Mouse (Mus musculus) right cerebral cortex, postnatal 25 days (tissue): ENCODE data around the gene Kxd1.
A peak's percentile ranks its signal among the peaks of the same experiment; 100 is the strongest.
"Not testable (repeated sequence)": the region's sequence is repeated elsewhere in the genome, so short reads cannot be mapped to it uniquely, and the experiment has no call there.

Experiments
- DNase-seq: peaks from one replicate; pipeline ENCODE4 v3.0.0; 2022

Gene Kxd1

DNA sequence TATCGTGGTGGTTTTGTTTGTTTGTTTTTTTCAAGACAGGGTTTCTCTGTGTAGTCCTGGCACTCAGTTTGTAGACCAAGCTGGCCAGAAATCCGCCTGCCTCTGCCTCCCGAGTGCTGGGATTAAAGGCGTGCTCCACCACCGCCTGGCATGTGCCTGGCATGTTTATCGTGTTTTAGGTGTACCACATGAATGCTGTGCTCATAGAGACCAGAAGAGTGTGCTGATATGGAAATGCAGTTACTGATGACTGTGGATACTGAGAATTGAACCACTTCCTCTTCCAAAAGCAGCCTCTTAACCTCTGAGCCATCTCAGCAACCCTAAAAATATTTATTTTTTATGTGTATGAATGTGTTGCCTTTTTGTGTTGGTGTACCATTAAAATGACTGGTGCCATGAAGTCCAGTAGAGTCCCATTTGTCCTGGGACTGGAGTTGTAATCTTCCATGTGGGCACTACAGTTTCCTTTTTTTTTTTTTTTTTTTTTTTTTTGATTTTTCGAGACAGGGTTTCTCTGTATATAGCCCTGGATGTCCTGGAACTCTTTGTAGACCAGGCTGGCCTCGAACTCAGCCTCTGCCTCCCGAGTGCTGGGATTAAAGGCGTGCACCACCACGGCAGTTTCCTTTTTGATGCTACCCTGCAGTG is 15.4 kb downstream of the Kxd1 start:
- DNase-seq, result no peak

DNA sequence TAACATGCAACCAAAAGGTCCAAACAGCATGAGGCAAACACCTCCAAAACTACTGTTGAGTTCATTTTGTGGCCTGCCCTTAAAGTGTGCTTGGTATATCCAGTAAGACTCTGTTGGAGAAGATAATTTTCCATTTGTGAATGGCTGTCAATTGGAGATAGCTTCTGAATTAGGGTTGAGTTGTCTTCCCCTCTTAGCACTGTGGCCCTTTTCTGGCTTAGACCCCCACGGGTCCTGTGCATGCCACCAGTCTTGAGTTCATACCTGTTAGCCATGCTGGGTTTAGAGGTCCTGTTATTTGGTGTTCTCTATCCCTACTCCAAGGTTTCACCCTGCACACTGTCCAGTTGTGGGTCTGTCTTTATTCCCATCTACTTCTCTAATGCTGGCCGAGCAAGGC is 16.0 kb downstream of the Kxd1 start:
- DNase-seq, result no peak

DNA sequence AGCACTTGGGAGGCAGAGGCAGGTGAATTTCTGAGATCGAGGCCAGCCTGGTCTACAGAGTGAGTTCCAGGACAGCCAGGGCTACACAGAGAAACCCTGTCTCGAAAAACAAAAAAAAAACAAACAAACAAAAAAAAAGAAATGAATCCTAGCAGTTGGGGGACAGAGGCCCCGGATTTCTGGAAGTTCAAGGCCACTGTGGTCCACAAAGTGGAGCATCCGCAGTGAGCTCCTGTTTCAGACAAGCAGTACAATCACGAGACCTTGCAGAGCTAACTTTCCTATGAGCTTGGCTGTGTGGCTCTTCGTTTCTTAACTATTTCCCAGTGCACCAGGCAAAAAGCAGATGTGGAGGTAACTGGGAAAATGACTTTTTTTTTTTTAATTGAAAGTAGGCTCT is 16.6 kb downstream of the Kxd1 start:
- not testable (repeated sequence) for DNase-seq

DNA sequence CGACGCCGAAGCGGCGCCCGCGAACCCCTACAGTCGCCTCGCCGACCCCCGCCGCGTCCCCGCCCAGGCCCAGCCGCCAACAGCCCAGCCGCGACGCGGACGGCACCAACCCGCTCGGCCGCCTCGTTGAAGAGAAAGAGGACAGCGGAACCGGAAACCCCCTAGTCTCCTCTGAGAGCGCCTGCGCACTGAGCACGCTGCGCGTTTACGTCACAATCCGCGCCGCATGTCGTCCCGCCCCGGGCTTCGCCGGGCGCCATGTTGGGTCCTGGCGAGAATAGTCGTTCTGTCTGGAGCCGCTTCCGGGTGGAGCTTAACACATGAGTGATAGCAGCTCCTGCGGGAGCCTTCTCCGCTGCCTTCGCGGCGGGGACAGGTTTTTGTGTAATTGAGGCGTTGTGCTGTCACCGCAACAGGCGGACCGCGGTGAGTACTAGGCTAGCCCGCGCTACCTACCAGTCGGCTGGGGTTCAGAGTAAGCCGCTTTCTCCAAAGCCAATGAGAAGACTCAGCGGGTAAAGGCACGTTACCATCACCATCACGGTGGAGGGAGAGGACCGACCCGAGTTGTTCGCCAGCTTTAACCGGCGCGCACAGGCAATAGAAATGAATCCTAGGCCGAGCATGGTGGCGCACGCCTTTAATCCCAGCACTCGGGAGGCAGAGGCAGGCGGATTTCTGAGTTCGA is 17.4 kb downstream of the Kxd1 start, which contains the start of gene Uba52:
Gene Uba52, minus strand, starts transcription at position 574 of the 688 bp plus-strand sequence.
- peak; percentile 98 for DNase-seq

DNA sequence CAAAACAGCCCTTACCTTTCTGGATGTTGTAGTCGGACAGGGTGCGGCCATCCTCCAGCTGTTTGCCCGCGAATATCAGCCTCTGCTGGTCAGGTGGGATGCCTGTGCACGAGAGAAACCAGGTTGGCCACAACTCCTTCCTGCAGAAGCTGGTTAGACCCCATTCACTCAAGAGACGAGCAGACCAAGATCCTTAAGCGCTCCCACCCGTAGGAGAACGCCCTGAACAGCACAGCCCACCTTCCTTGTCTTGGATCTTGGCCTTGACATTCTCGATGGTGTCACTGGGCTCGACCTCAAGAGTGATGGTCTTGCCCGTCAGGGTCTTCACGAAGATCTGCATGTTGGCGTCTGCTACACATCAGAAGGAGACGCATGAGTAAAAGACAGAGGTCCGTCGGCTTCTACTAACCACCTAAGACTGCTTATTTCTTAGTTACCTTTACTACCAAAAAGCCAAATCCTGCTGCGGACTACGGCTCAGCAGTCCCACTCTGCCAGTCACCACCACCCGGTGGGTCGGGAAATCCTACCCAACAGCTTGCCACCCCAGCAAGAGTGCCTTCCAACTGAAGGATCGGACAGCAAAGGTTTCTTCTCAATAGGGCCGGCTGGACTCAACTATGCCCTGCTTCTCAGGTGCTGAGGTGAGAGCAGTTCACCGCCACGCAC is 18.3 kb downstream of the Kxd1 start:
- no peak for DNase-seq

DNA sequence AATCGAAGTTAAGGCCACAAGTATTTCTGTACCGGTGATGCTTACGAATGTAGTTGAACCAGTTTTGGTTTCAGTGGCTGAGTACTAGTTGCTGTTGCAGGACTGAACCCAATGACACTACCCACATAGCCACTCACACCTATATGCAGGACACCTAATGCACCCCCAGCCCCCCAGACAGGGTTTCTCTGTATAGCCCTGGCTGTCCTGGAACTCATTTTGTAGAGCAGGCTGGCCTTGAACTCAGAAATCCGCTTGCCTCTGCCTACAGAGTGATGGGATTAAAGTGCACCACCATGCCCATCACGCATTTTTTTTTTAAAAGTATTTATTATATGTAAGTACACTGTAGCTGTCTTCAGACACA is 20.7 kb downstream of the Kxd1 start:
- DNase-seq, result no peak

DNA sequence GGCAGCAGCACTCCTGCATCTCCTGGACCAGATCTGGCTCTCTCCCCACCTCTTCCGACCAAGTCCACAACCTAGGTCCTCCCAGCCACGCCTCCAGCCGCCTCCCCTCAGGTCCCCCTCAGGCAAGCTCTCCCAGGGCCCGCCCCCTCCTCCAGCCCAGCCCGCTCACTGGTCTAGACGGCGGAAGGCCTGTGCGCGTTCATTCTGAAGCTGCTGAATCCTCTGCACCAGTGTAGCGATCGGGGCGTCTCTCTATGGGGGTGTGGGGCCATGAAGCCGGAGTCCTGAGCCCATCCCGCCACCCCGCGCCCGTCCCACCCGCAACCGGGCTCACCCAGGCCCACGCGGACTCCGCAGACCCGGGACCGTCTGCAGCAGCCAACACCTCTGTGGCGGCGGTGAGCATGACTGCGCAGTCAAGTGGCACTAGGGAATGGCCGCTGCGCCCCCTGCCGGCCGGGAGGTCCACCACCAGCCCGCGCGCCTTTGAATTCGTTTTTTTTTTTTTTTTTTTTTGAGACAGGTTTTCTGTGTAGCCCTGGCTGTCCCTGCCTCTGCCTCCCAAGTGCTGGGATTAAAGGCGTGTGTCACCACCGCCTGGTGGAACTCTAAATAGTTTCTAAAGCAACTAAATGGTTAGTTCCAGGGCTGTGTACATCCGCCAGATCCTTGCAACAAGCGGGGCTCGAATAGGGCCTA is 21.3 kb downstream of the Kxd1 start, which contains the start of gene Rex1bd:
Gene Rex1bd, minus strand, starts transcription at position 425 of the 699 bp plus-strand sequence.
- peak; percentile 94 for DNase-seq

DNA sequence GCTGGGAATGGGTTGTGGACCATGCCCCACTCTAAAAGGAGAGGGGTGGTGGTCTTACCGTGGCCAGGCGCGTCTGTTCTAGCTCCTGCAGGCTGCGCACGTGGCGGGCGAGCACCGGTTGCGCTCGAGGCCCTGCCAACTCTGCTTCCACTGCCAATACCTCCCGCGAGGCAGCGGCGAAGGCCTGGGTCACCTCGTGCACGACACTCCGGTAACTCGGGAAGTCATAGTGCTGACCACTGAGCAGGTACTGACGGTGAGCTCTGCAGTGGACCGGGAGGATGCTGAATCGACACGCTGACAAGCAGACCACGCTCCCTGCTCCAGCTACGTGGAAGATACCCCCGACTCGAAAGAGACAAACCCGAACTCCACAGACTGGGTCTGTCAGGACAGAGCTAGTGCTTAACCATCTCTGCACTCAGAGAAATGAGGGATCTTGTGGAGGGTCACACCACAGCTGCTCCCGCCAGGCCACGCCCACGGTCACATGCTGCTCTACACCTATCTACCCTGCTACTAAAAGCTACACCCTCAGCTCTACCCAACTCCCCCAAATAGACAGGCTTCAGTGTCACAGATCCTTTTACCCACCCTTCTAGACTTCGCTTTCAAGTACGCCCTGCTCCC is 21.9 kb downstream of the Kxd1 start:
- DNase-seq, result no peak

DNA sequence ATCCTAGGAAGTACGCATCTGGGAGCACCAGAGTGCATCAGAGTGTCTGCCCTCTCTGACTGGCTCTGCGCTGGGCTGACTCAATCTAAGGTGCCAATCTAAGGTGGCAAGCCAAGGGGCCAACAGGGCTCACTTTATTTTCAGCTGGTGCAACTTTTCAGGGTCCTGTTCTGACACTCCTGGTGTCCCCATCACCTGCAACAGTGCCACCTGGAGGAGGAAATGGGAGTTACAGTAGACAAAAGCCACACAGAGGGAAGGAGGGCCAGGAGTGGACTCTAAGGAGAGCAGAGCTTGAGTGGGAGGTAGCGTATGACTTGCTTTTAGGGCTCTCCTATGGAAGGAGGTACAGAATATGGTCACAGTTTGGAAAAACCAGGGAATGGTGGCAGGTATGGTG is 22.9 kb downstream of the Kxd1 start:
- peak; percentile 76 for DNase-seq

DNA sequence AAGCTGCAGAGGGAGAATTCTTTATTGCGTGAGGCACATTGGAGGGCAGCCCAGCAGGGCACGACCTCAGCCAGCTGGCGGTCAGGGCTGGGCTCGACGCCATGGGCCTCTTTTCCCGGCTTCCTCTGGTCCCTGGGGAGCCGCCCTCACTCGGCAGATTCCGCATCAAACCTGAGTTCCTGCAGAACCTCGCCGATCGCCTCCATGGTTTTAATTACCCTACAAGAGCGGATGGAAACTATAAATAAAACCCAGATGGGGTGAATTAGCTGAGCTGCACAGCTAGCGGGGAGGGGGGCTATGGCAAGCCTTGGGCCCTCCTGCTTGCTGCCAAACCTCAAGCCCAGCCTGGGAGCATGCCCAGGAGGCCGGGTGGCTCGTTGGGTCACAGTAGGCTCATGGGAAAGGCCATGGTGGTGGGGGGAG is 23.5 kb downstream of the Kxd1 start:
- peak; percentile 46 for DNase-seq

DNA sequence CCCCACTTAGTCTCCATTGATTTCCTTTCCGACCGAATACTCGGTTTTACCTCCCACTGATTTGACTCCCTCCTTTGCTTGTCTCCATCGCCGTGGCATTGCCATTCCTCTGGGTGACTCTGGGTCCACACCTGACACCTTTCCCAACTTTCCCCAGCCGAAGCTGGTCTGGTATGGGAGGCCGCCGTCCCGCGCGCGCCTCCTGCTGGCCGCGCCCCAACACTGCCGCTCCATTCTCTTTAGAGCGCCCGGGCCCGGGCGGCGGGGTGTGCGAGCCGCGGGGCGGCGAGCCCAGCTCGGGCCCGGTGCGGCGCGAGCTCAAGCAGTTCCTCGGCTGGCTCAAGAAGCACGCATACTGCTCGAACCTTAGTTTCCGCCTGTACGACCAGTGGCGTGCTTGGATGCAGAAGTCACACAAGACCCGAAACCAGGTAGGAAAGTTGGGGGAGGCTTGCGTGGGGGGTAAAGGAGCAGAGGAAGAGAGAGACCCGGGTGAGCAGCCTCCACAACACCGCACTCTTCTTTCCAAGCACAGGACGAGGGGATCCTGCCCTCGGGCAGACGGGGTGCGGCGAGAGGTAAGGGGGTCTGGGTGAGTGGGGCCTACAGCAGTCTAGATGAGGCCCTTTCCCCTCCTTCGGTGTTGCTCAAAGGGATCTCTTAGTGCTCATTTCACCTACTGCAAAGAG is 24.6 kb downstream of the Kxd1 start:
- peak; percentile 54 for DNase-seq

DNA sequence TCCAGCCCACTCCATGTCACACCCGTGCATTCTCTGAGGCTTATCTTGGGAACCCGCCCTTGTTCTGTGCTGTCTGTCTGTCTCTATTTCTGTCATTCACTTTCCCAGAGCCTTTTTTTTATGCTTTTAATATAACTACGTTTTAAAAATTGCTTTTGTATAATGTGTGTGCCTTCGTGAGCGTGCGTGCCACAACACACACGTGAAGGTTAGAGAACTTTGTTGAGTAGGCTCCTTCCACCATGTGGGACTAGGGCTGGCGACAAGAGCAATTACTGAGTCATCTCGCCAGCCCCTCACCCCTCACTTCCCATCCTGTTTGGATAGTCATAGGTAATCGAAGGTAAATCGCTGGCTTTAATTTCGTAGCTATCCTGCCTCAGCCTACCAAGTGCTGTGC is 25.2 kb downstream of the Kxd1 start:
- DNase-seq, result no peak

DNA sequence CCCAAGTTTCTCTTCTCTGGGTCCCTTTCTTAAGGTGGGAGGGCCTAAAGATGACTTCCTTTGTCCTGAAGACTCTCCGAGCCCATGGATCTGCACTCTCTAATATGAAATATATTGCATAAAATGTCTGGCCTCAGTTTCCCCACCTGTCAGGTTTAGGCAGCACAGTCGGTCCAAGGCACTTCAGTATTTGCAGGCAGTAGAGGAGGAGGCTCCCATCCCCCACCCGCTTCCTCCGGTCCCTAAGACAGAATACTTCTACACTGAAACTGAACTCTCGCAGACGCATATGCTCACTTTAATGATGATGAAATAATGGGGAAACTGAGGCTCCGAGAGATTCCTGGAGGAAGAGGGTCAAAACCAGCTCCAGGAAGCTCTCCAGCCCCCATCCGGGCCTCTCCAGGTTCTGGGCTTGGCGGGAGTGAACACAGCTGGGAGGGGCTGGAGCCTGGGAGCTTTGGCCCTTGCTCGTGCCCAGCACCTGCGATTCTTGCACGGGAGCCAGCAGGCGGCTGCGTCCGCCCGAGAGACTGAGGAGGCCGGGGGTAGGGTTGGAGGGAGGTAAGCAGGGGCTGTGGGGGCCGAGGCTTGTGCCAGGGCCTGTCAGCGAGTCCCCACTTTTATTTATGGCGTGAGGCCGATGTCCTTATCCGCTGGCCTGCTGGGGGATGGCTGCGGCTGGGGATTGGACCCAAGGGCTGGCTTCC is 25.8 kb downstream of the Kxd1 start:
- no peak for DNase-seq

DNA sequence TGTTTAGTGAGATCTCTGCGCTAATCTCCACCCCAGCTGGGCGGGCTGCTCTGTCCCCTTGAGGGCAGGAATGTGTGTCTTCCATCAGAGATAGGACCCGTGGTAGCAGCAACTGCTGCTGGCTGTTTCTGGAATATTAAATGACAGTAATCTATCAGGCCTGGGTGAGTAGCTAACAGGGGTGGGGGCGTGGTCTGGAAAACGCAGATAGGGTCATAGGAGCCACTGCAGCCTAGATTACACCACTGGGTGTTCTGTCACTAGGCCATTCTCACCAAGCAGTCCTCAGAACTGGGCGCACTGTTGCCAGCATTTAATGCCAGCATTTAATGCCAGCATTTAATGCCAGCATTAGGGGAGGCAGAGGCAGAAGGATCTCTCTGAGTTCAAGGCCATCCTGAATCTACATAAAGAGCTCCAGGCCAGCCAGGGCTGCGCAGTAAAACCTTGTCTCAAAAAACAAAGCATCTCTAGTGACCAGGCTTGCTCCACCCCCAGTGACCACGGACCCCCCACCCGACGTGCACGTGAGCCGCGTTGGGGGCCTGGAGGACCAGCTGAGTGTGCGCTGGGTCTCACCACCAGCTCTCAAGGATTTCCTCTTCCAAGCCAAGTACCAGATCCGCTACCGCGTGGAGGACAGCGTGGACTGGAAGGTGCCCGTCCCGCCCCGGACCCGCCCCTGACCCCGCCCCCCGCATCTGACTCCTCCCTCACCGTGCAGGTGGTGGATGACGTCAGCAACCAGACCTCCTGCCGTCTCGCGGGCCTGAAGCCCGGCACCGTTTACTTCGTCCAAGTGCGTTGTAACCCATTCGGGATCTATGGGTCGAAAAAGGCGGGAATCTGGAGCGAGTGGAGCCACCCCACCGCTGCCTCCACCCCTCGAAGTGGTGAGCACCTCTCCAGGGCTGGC is 27.1 kb downstream of the Kxd1 start:
- DNase-seq, result no peak

DNA sequence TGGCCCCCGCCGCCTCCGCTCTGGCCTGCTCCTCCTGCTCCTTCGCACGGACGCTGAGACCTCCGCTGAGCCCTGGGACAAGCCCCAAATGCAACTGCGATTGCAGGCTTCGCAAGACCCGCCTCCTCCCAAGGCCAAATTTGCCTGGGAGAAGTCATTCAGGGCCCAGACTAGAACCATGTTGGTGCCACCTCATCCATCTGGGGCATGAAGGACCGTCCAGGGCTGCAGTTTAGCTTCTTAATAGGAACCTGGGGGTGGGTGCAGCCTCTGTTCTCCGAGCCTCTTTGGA is 32.0 kb downstream of the Kxd1 start:
- DNase-seq, result no peak

DNA sequence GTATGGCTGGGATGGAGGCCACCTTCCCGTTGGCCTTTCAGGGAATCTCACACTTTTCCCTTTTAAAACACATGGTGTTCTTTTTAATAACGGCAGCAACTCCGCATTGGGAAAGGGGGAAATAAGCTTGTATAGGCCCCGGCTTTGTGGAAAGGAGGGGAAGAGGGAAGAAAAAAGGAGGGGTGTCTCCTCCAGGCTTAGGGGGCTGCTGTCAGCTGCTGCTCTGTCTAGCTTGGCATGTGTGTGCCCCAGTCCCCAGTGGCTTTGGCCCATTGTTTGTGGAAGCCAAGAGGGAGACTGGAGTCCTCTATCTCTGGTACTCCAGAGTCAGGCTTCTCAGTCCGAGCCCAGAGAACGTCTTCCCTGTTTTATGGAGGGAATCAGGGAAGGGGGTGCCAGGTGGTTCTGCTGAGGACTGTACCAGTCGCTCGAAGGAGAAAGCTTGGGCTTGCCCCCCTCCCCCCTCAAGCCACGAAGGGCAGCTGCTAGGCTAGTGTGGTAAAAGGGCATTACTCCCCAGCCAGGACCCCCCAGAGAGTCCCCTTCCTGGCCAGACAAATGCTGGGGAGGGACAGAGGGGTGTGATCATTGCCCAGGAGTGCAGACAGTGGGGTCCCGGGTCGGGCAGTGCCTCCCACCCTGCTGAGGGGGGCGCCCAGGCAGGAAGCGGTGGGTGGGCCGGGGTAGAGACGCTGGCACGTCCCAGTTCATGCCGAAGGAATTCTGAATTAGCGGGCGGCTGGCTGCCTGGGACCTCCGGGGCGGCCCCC is 32.6 kb downstream of the Kxd1 start:
- DNase-seq, result no peak

DNA sequence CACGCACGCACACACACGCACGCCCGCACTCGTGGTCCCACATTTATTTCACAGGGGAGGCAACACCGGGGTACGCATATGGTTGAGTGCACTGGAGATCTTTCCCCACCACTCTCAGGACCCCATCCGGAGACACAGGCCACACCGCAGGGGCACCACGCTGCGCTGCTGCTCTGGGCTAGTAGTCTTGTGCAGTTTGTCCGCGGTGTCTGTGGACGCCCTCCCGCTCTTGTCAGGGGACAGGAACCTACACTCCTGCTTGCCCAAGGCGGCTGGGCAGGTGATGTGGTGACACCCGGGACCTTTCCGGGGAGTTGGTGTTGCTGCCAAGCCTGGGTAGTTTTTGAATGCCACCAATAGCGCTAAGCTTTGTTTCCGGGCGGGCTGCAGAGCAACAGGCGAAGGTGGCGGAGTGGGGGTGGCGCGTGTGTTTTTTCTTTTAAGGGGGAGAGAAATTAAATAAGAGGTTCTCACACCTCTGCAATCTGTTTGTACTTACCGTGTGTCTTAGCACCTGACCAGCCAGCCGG is 33.3 kb downstream of the Kxd1 start:
- DNase-seq, result no peak

DNA sequence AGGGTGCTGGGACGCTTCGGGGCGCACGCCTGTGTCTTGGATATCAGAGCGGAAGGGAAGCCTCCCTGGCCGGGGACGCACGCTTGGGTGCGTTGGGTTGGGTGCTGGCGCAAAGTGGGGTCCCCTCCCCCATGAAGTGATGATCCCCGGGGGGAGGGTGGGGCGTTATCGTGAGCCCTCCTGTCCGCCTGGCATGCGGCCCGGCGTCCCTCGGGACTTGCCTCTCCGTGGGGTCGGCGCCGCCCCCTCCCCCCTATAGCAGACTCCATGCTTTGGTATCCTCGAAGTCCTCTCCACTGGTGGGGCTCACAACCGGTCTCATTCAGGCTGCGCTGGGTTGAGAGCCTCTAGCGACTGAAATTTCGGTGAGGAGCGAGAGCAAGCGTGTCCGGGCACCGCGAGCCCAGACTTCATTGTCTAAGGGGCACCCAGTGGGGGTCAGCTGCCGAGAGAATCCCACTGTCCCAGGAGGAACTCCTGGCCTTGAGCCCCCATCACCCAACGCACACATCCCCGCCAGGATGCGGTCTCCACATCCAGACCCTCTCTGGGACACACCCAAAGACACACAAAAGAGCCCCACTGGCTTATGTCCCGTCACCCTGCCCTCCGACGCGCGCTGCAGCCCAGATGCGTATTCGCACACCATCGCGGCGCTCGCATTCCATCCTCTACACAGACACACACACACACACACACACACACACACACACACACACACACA is 33.9 kb downstream of the Kxd1 start:
- no peak for DNase-seq
